Mouse (Mus musculus) liver, embryonic 14.5 days (tissue): Measurements from ENCODE around the gene Jaml. TPM values are rescaled to one million over a fixed set of nuclear protein-coding genes. Genes with fewer than 3 reads are reported as not detected.

Experiments
- ATAC-seq: fragments of 200-750 bp; cut with Nextera tagmentation; 2 replicates; pipeline ENCODE4 v1.8.0; 2017; ENCODE audit warnings: moderate number of reproducible peaks, mild to moderate bottlenecking, moderate library complexity; ENCODE audit not compliant: insufficient read depth
- DNase-seq, 3 experiments: peaks; one replicate each; pipeline ENCODE4 v3.0.0-alpha.2; 2012 to 2013; ENCODE audit warnings: low read depth in 3 of 3, low spot score in 3 of 3
- H3K27ac ChIP-seq: fragments of 300-500 bp; sonication (generic); 2 replicates; pipeline ENCODE4 v1.5.1; 2014; ENCODE audit warnings: moderate library complexity, mild to moderate bottlenecking, control low read depth, inconsistent platforms
- H3K27me3 ChIP-seq: fragments of 300-500 bp; sonication (generic); 2 replicates; pipeline ENCODE4 v1.6.1; 2014; ENCODE audit warnings: mild to moderate bottlenecking, low read length, moderate library complexity; ENCODE audit not compliant: control insufficient read depth, insufficient read depth
- H3K36me3 ChIP-seq: fragments of 300-500 bp; sonication (generic); replicated peaks from 2 replicates; pipeline ENCODE4 v1.6.1; 2014; ENCODE audit warnings: low read depth; ENCODE audit not compliant: control insufficient read depth, insufficient read depth
- H3K4me1 ChIP-seq, 2 experiments: fragments of 200-500 bp in 1 of 2; fragments of 300-500 bp in 1 of 2; sonication (generic) in 1 of 2; replicated peaks; 2 replicates each; pipeline ENCODE4 v1.6.1; 2012 to 2014; ENCODE audit warnings: antibody characterized with exemption in 1 of 2, inconsistent platforms in 1 of 2, low read length in 1 of 2; ENCODE audit not compliant: control insufficient read depth in 2 of 2, insufficient read depth in 2 of 2
- H3K4me2 ChIP-seq: fragments of 300-500 bp; sonication (generic); 2 replicates; pipeline ENCODE4 v1.6.1; 2014; ENCODE audit warnings: low read depth, mild to moderate bottlenecking, control low read depth, moderate library complexity
- H3K4me3 ChIP-seq, 2 experiments: fragments of 200-500 bp in 1 of 2; fragments of 300-500 bp in 1 of 2; sonication (generic) in 1 of 2; 2 replicates each; pipeline ENCODE4 v1.5.1; 2012 to 2014; ENCODE audit warnings: low read depth in 2 of 2, low read length in 2 of 2, mild to moderate bottlenecking in 2 of 2, control low read depth in 1 of 2, inconsistent platforms in 1 of 2, moderate library complexity in 1 of 2; ENCODE audit not compliant: insufficient read depth in 1 of 2
- H3K9ac ChIP-seq: fragments of 300-500 bp; sonication (generic); replicated peaks from 2 replicates; pipeline ENCODE4 v1.6.1; 2014; ENCODE audit warnings: mild to moderate bottlenecking, control low read depth, moderate library complexity
- H3K9me3 ChIP-seq: fragments of 300-500 bp; sonication (generic); 2 replicates; pipeline ENCODE4 v1.6.1; 2016; ENCODE audit warnings: low read length, mixed read lengths; ENCODE audit not compliant: control insufficient read depth
- CTCF ChIP-seq: IDR thresholded peaks from 2 replicates; pipeline ENCODE4 v1.5.1; 2016; ENCODE audit warnings: antibody characterized with exemption, low read depth, control low read depth
- EP300 ChIP-seq: IDR thresholded peaks from 2 replicates; pipeline ENCODE4 v1.6.1; 2016; ENCODE audit warnings: antibody characterized with exemption, low read depth
- WGBS: fragments of 180-500 bp; shearing (Covaris S2); extraction: QIAGEN DNeasy Blood & Tissue Kit; methylation state at CpG from one replicate; pipeline ENCODE4 v1.1.7; 2014; ENCODE audit not compliant: insufficient replicate concordance; 5-methylcytosine and 5-hydroxymethylcytosine counted together
- polyA plus RNA-seq, 2 experiments: library from polyadenylated mRNA; depleted of rRNA in 1 of 2; stranded (reverse) in 1 of 2; unstranded in 1 of 2; fragments of >200 nt; fragmentation: Nextera tagmentation in 1 of 2; extraction: Ambion mirVana in 1 of 2; gene quantifications; 2 replicates each; pipeline versions ENCODE4 v1.2.1 to v1.2.3; 2012 to 2014

The Jaml gene
- polyA plus RNA-seq, 2 experiments: 0.09 to 0.25 TPM

GRCm38 (mm10) chr9:45066735-45067134 is 12.2 kb upstream of the Jaml start:
- TF ChIP-seq EP300 (no peak), CTCF (no peak)
- no peak overlapping the region for H3K27ac ChIP-seq
- DNase-seq: no peak
- 59% methylated on average over 4 of the region's 4 CpGs for WGBS
- H3K36me3 ChIP-seq: no peaks in the 10 kb centered on the region
- no peaks in the 10 kb centered on the region for H3K27me3 ChIP-seq
- no peaks in the 10 kb centered on the region for H3K4me1 ChIP-seq
- no peaks in the 10 kb centered on the region for H3K9me3 ChIP-seq
- ATAC-seq: no peak
- H3K9ac ChIP-seq: no peak overlapping the region
- H3K4me2 ChIP-seq: no peak overlapping the region
- no peak overlapping the region for H3K4me3 ChIP-seq

- no peak overlapping the region for H3K27ac ChIP-seq
- H3K4me1 ChIP-seq: no peaks in the 10 kb centered on the region
- H3K9me3 ChIP-seq: no peaks in the 10 kb centered on the region
- H3K36me3 ChIP-seq: no peaks in the 10 kb centered on the region
- H3K4me3 ChIP-seq: no peak overlapping the region
- no peak for ATAC-seq
- WGBS: 37% methylated on average over 3 of the region's 3 CpGs
- DNase-seq: no peak
- H3K27me3 ChIP-seq: no peaks in the 10 kb centered on the region
- TF ChIP-seq CTCF (no peak), EP300 (no peak)
- H3K9ac ChIP-seq: no peak overlapping the region
- no peak overlapping the region for H3K4me2 ChIP-seq
Observed at GRCm38 (mm10) chr9:45071800-45072199, 7.2 kb upstream of the Jaml start.

- Histone ChIP-seq H3K4me2 (no peak overlapping the region), H3K27ac (no peak overlapping the region), H3K9ac (no peak overlapping the region), H3K9me3 (no peaks in the 10 kb centered on the region), H3K27me3 (no peaks in the 10 kb centered on the region), H3K36me3 (no peaks in the 10 kb centered on the region), H3K4me3 (no peak overlapping the region), H3K4me1 (no peaks in the 10 kb centered on the region)
- 30% methylated on average over 3 of the region's 3 CpGs for WGBS
- no peak for TF ChIP-seq CTCF
- TF ChIP-seq EP300: no peak
- DNase-seq (no peak), ATAC-seq (no peak)
Observed at GRCm38 (mm10) chr9:45077859-45078258, 1.1 kb upstream of the Jaml start.

GRCm38 (mm10) chr9:45083132-45083531 is 4.1 kb downstream of the Jaml start:
- Histone ChIP-seq H3K4me3 (no peak overlapping the region), H3K4me2 (no peak overlapping the region), H3K9ac (no peak overlapping the region), H3K36me3 (no peaks in the 10 kb centered on the region), H3K9me3 (no peaks in the 10 kb centered on the region), H3K27ac (no peak overlapping the region), H3K27me3 (no peaks in the 10 kb centered on the region), H3K4me1 (no peaks in the 10 kb centered on the region)
- TF ChIP-seq EP300 (no peak), CTCF (no peak)
- no peak for ATAC-seq
- 62% methylated on average over 3 of the region's 3 CpGs for WGBS
- no peak for DNase-seq

- H3K4me1 ChIP-seq: no peaks in the 10 kb centered on the region
- ATAC-seq (no peak), DNase-seq (no peak)
- no peak overlapping the region for H3K4me2 ChIP-seq
- H3K27ac ChIP-seq: no peak overlapping the region
- H3K4me3 ChIP-seq: no peak overlapping the region
- H3K27me3 ChIP-seq: no peaks in the 10 kb centered on the region
- TF ChIP-seq EP300 (no peak), CTCF (no peak)
- H3K9me3 ChIP-seq: no peaks in the 10 kb centered on the region
- no peak overlapping the region for H3K9ac ChIP-seq
- no peaks in the 10 kb centered on the region for H3K36me3 ChIP-seq
- 24% methylated on average over 5 of the region's 5 CpGs for WGBS
Observed at GRCm38 (mm10) chr9:45084556-45084955, 5.6 kb downstream of the Jaml start.
